Comparison of ENCODE assay signal across 39 mouse cellular contexts in genomic region chr11:46868594-46868993, GRCm38 (mm10). TPM values are rescaled to one million over a fixed set of nuclear protein-coding genes. Genes with fewer than 3 reads are reported as not detected.
"Had no signal": no experiment of that assay in that cellular context is flagged by ENCODE, and none has a peak within 500 bp of the region (broad histone marks: within the 10 kb centered on the region; RNA-seq: fewer than 3 reads in every experiment).

No protein-coding gene starts in this region.

- H3K4me1 ChIP-seq: limb, embryonic 10.5 days; limb, embryonic 12.5 days; limb, embryonic 13.5 days; limb, embryonic 15.5 days; liver, embryonic 12.5 days; liver, embryonic 13.5 days; liver, embryonic 15.5 days; lung, embryonic 15.5 days; megakaryocyte, embryonic 14.5 days; midbrain, embryonic 10.5 days; midbrain, embryonic 12.5 days; midbrain, embryonic 13.5 days; midbrain, embryonic 15.5 days; neural tube, embryonic 12.5 days; neural tube, embryonic 13.5 days had no signal

- H3K9ac ChIP-seq: limb, embryonic 12.5 days; limb, embryonic 13.5 days; limb, embryonic 15.5 days; liver, embryonic 12.5 days; liver, embryonic 13.5 days; liver, embryonic 14.5 days; liver, embryonic 15.5 days; liver, postnatal 0 days; lung, embryonic 14.5 days; lung, embryonic 15.5 days; midbrain, embryonic 12.5 days; midbrain, embryonic 13.5 days; midbrain, embryonic 15.5 days; neural tube, embryonic 12.5 days; neural tube, embryonic 13.5 days had no signal

- H3K4me2 ChIP-seq: limb, embryonic 12.5 days; limb, embryonic 13.5 days; limb, embryonic 15.5 days; liver, embryonic 11.5 days; liver, embryonic 12.5 days; liver, embryonic 13.5 days; liver, embryonic 15.5 days; lung, embryonic 14.5 days; lung, embryonic 15.5 days; midbrain, embryonic 11.5 days; midbrain, embryonic 12.5 days; midbrain, embryonic 13.5 days; midbrain, embryonic 15.5 days; neural tube, embryonic 12.5 days; neural tube, embryonic 13.5 days had no signal

- H3K4me3 ChIP-seq: limb, embryonic 10.5 days; limb, embryonic 12.5 days; limb, embryonic 13.5 days; limb, embryonic 15.5 days; liver, embryonic 12.5 days; liver, embryonic 13.5 days; liver, embryonic 15.5 days; lung, embryonic 15.5 days; megakaryocyte, embryonic 14.5 days; midbrain, embryonic 10.5 days; midbrain, embryonic 12.5 days; midbrain, embryonic 13.5 days; midbrain, embryonic 15.5 days; myocyte; neural tube, embryonic 12.5 days; neural tube, embryonic 13.5 days had no signal

- DNase-seq: left cerebral cortex, postnatal 4 days; liver; liver, embryonic 13.5 days; liver, postnatal 0 days; lung, adult 18-20 months; lung, adult 2 months; lung, embryonic 14.5 days; lung, postnatal 10 days; lung, postnatal 14 days; lung, postnatal 36 days; lung, postnatal 4 days; midbrain, embryonic 14.5 days had no signal

- H3K9me3 ChIP-seq: limb, embryonic 10.5 days; limb, embryonic 12.5 days; limb, embryonic 13.5 days; limb, embryonic 15.5 days; liver, embryonic 12.5 days; liver, embryonic 13.5 days; liver, embryonic 15.5 days; lung, embryonic 15.5 days; midbrain, embryonic 10.5 days; midbrain, embryonic 12.5 days; midbrain, embryonic 13.5 days; midbrain, embryonic 15.5 days; neural tube, embryonic 12.5 days; neural tube, embryonic 13.5 days had no signal

- H3K27me3 ChIP-seq: limb, embryonic 12.5 days; limb, embryonic 13.5 days; limb, embryonic 15.5 days; liver, embryonic 12.5 days; liver, embryonic 13.5 days; liver, embryonic 15.5 days; lung, embryonic 15.5 days; midbrain, embryonic 12.5 days; midbrain, embryonic 13.5 days; midbrain, embryonic 15.5 days; neural tube, embryonic 12.5 days; neural tube, embryonic 13.5 days had no signal

- ATAC-seq: liver, embryonic 12.5 days; liver, postnatal 0 days; lung, postnatal 0 days; midbrain, embryonic 13.5 days; midbrain, embryonic 15.5 days; midbrain, embryonic 16.5 days had no signal

- H3K36me3 ChIP-seq: limb, embryonic 10.5 days; limb, embryonic 12.5 days; limb, embryonic 13.5 days; limb, embryonic 15.5 days; liver, embryonic 12.5 days; liver, embryonic 13.5 days; liver, embryonic 15.5 days; lung, embryonic 15.5 days; midbrain, embryonic 10.5 days; midbrain, embryonic 12.5 days; midbrain, embryonic 13.5 days; midbrain, embryonic 15.5 days; neural tube, embryonic 12.5 days; neural tube, embryonic 13.5 days had no signal

- H3K27ac ChIP-seq: limb, embryonic 10.5 days; limb, embryonic 12.5 days; limb, embryonic 13.5 days; limb, embryonic 15.5 days; liver, embryonic 12.5 days; liver, embryonic 13.5 days; liver, embryonic 14.5 days; liver, embryonic 15.5 days; lung, embryonic 15.5 days; macrophage; midbrain, embryonic 10.5 days; midbrain, embryonic 12.5 days; midbrain, embryonic 13.5 days; midbrain, embryonic 15.5 days; neural tube, embryonic 12.5 days; neural tube, embryonic 13.5 days had no signal

RNA-seq across cellular contexts. Expression of gene Timd4, which starts 58.0 kb away (rescaled TPM):
- total RNA-seq: left cerebral cortex, postnatal 14 days; left cerebral cortex, postnatal 25 days; left cerebral cortex, postnatal 36 days; left cerebral cortex, postnatal 4 days; megakaryocyte-erythroid progenitor cell, adult 5-6 weeks; midbrain, postnatal 0 days; monocyte, adult 5-6 weeks had no signal
- polyA plus RNA-seq: limb, embryonic 12.5 days; lung, embryonic 15.5 days; midbrain, embryonic 10.5 days; myocyte; neural tube, embryonic 12.5 days had no signal
